Mouse (Mus musculus) CH12.LX (cell line): ENCODE results near the gene Gpr137. TPM values are rescaled to one million over a fixed set of nuclear protein-coding genes. Genes with fewer than 3 reads are reported as not detected.

ENCODE experiments used
- DNase-seq: peaks from one replicate; pipeline ENCODE4 v3.0.0-alpha.2; 2013; ENCODE audit errors: extremely low read depth
- H3K27ac ChIP-seq: 2 replicates; pipeline ENCODE4 v1.5.1; 2012; ENCODE audit warnings: low read depth, mild to moderate bottlenecking, control low read depth, moderate library complexity; ENCODE audit not compliant: insufficient read depth
- H3K27me3 ChIP-seq: replicated peaks from 2 replicates; pipeline ENCODE3; 2012; ENCODE audit warnings: inconsistent platforms
- H3K36me3 ChIP-seq, 2 experiments: replicated peaks in 1 of 2; 2 replicates each; pipeline versions ENCODE3 to v1.6.1; 2012; ENCODE audit warnings: inconsistent platforms in 1 of 2, low read length in 1 of 2, mild to moderate bottlenecking in 1 of 2, mixed read lengths in 1 of 2, moderate library complexity in 1 of 2; ENCODE audit not compliant: control insufficient read depth in 1 of 2, insufficient read depth in 1 of 2
- H3K4me1 ChIP-seq, 2 experiments: 2 replicates each; pipeline ENCODE4 v1.6.1; 2012; ENCODE audit warnings: inconsistent platforms in 1 of 2, moderate library complexity in 1 of 2; ENCODE audit not compliant: insufficient read depth in 2 of 2, control insufficient read depth in 1 of 2
- H3K4me2 ChIP-seq: 2 replicates; pipeline ENCODE4 v1.6.1; 2012; ENCODE audit warnings: low read depth, mild to moderate bottlenecking, control low read depth; ENCODE audit not compliant: poor library complexity, insufficient read depth, severe bottlenecking
- H3K4me3 ChIP-seq, 3 experiments: fragments of 150-350 bp in 1 of 3; sonication (generic) in 1 of 3; replicated peaks in 1 of 3; 2 replicates each; pipeline versions ENCODE3 to v1.5.1; 2011 to 2012; ENCODE audit warnings: low read depth in 2 of 3, low read length in 2 of 3, mild to moderate bottlenecking in 2 of 3, moderate library complexity in 2 of 3, control low read depth in 1 of 3, improper control_type of control experiment in 1 of 3, inconsistent platforms in 1 of 3, mixed read lengths in 1 of 3; ENCODE audit not compliant: poor library complexity in 1 of 3
- H3K79me2 ChIP-seq: replicated peaks from 2 replicates; pipeline ENCODE4 v1.6.1; 2012; ENCODE audit warnings: mild to moderate bottlenecking, moderate library complexity; ENCODE audit not compliant: control insufficient read depth, poor library complexity, insufficient read depth, severe bottlenecking; ENCODE audit errors: extremely low read depth
- H3K9ac ChIP-seq: 2 replicates; pipeline ENCODE4 v1.6.1; 2012; ENCODE audit warnings: low read depth, mild to moderate bottlenecking, control low read depth, moderate library complexity; ENCODE audit not compliant: insufficient read depth
- H3K9me3 ChIP-seq: replicated peaks from 2 replicates; pipeline ENCODE3; 2012; ENCODE audit warnings: low read length, inconsistent platforms, mixed read lengths
- CHD1 ChIP-seq: IDR thresholded peaks from 2 replicates; pipeline ENCODE4 v1.6.1; 2012; ENCODE audit warnings: low read depth, low read length, improper control_type of control experiment, inconsistent platforms
- CTCF ChIP-seq, 2 experiments: IDR thresholded peaks in 1 of 2; conservative IDR thresholded peaks in 1 of 2; 2 replicates each; pipeline ENCODE4 v1.5.1; 2011 to 2012; ENCODE audit warnings: low read depth in 2 of 2, low read length in 2 of 2, improper control_type of control experiment in 1 of 2, inconsistent platforms in 1 of 2, mild to moderate bottlenecking in 1 of 2, moderate library complexity in 1 of 2
- E2F4 ChIP-seq: IDR thresholded peaks from 2 replicates; pipeline ENCODE4 v1.6.1; 2011; ENCODE audit warnings: low read depth, low read length, improper control_type of control experiment; ENCODE audit not compliant: insufficient replicate concordance
- ELF1 ChIP-seq: IDR thresholded peaks from 2 replicates; pipeline ENCODE4 v1.6.1; 2014; ENCODE audit warnings: low read depth, mild to moderate bottlenecking, inconsistent platforms, low read length, improper control_type of control experiment
- ETS1 ChIP-seq: conservative IDR thresholded peaks from 2 replicates; pipeline ENCODE4 v1.6.1; 2012; ENCODE audit warnings: low read depth, mild to moderate bottlenecking, inconsistent platforms, low read length, improper control_type of control experiment, moderate library complexity
- JUND ChIP-seq: conservative IDR thresholded peaks from 2 replicates; pipeline ENCODE4 v1.6.1; 2011; ENCODE audit warnings: low read depth, low read length, improper control_type of control experiment
- MAFK ChIP-seq: IDR thresholded peaks from 2 replicates; pipeline ENCODE4 v1.6.1; 2011; ENCODE audit warnings: low read length, improper control_type of control experiment; ENCODE audit not compliant: insufficient replicate concordance
- MEF2A ChIP-seq: IDR thresholded peaks from 2 replicates; pipeline ENCODE4 v1.6.1; 2014; ENCODE audit warnings: low read depth, mild to moderate bottlenecking, inconsistent platforms, low read length, improper control_type of control experiment, borderline replicate concordance
- POLR2A ChIP-seq: IDR thresholded peaks from 2 replicates; pipeline ENCODE4 v1.6.1; 2011; ENCODE audit warnings: low read depth, mild to moderate bottlenecking, improper control_type of control experiment, low read length
- RAD21 ChIP-seq: IDR thresholded peaks from 2 replicates; pipeline ENCODE4 v1.6.1; 2011; ENCODE audit warnings: low read depth, mild to moderate bottlenecking, low read length, improper control_type of control experiment, moderate library complexity
- SMC3 ChIP-seq: IDR thresholded peaks from 2 replicates; pipeline ENCODE4 v1.6.1; 2011; ENCODE audit warnings: low read depth, low read length, improper control_type of control experiment
- TBP ChIP-seq: conservative IDR thresholded peaks from 2 replicates; pipeline ENCODE4 v1.6.1; 2011; ENCODE audit warnings: low read depth, low read length, improper control_type of control experiment
- ZMIZ1 ChIP-seq: IDR thresholded peaks from 2 replicates; pipeline ENCODE4 v1.6.1; 2012; ENCODE audit warnings: low read depth, mild to moderate bottlenecking, inconsistent platforms, low read length, improper control_type of control experiment
- dilution Hi-C: fragments of 300-500 bp; cut with MboI; formaldehyde crosslinking; loops from 2 replicates; pipeline ENCODE4 v1.14.3; 2020; ENCODE audit warnings: low sequenced_read_pairs; ENCODE audit not compliant: extremely low pct_unique_long_range_greater_than_20kb, extremely low pct_ligation_motif_present
- in situ Hi-C: fragments of 300-500 bp; cut with MboI; formaldehyde crosslinking; loops from 3 replicates; pipeline ENCODE4 v1.14.3; 2019; ENCODE audit warnings: low sequenced_read_pairs, low pct_ligation_motif_present, low pct_unique_long_range_greater_than_20kb, mixed read lengths
- polyA plus RNA-seq: library from polyadenylated mRNA; unstranded; fragments of >175 nt; gene quantifications from 2 replicates; pipeline ENCODE4 v1.2.1, GENCODE M21; 2012; ENCODE audit warnings: low read depth; ENCODE audit not compliant: insufficient read length
- total RNA-seq, 2 experiments: library from RNA; depleted of rRNA; stranded (reverse); fragments of 300-350 nt in 1 of 2; fragments of >200 nt in 1 of 2; gene quantifications; 2 replicates each; pipeline ENCODE4 v1.2.3; 2012 to 2014

Gene Gpr137
- total and polyA plus RNA-seq, 3 experiments = 8.8 to 18.1 (median 14.4) TPM

GRCm38 (mm10) chr19:6937541-6938465 is 4.5 kb downstream of the Gpr137 start:
- peaks cover 9 to 15% of the 10 kb centered on the region in 2 experiments for H3K4me1 ChIP-seq
- TF ChIP-seq ZMIZ1 (no peak), POLR2A (no peak), MEF2A (no peak), ELF1 (no peak), CTCF (conservative IDR thresholded peaks at IDR 0.05 in 1 of 2, IDR thresholded peaks at IDR 0.05 in 1 of 2; ENCODE audit: low read depth in 2 of 2, low read length in 2 of 2) (no peak)
- TF ChIP-seq, all 38 proteins: peak for 0
- Histone ChIP-seq H3K36me3 (peaks cover 0 to 11% of the 10 kb centered on the region in 2 experiments), H3K4me2 (no peak overlapping the region), H3K27me3 (no peaks in the 10 kb centered on the region), H3K79me2 (no peaks in the 10 kb centered on the region), H3K4me3 (no peak overlapping the region), H3K27ac (no peak overlapping the region), H3K9me3 (no peaks in the 10 kb centered on the region), H3K9ac (no peak overlapping the region)
- dilution Hi-C loops = no loop called here
- in situ Hi-C loops = loop anchor here (5.0 kb wide), 1 partner anchor 84 kb away; no protein-coding TSS in a partner anchor
- no peak for DNase-seq

- in situ Hi-C loops (loop anchor here (5.0 kb wide), 1 partner anchor 86 kb away; no protein-coding TSS in a partner anchor), dilution Hi-C loops (no loop called here)
- Histone ChIP-seq H3K27ac (no peak overlapping the region), H3K36me3 (peaks cover 0 to 11% of the 10 kb centered on the region in 2 experiments), H3K4me2 (no peak overlapping the region), H3K9me3 (no peaks in the 10 kb centered on the region), H3K9ac (no peak overlapping the region), H3K4me3 (no peak overlapping the region), H3K4me1 (peaks cover 7 to 12% of the 10 kb centered on the region in 2 experiments), H3K79me2 (no peaks in the 10 kb centered on the region), H3K27me3 (no peaks in the 10 kb centered on the region)
- peak; percentile 37 for DNase-seq
- no peak for TF ChIP-seq MAFK
- peak; percentile 43 for TF ChIP-seq RAD21
- TF ChIP-seq SMC3 = no peak
- TF ChIP-seq CTCF (conservative IDR thresholded peaks at IDR 0.05 in 1 of 2, IDR thresholded peaks at IDR 0.05 in 1 of 2; ENCODE audit: low read depth in 2 of 2, low read length in 2 of 2) = peak in 1 of 2 experiments; percentile 56; a peak in 3 of 4 replicates
Observed at GRCm38 (mm10) chr19:6936299-6936698, 6.0 kb downstream of the Gpr137 start.

DNA sequence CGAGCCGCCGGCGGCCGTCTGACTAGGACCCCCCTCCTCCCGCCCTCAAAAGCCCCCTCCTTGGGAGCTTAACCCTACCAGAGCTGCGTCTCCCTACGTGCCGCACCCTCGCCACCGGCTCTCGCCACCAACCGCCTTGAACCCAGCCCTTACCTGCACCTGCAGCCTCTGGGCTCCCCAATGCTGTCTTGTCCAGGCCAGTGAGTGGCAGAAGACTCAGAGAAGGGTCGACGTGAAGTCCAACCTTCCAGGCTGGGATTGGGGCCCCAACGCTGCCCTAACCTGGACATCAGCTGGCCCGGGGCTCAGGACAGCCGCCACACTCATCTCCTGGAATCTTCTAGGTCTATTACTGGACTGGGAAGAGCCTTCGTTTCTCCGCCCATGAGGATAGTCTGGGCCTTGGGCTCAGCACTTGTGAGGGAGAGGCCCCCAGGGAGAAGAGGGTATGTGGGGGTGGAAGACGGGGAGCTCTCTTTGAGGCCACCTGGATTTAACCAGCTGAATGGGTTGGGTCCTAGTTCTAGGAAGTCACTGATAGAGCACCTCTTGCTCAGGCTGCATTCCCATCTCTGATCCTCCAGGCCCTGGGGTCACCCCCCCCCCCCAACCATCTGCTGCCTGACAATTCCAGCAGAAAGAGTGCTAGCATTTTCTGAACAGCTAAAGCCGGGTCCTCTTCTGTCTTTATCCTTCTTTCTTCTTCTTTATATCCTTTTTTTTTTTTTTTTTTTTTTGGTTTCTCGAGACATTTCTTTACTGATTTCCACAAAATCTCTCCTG is 7.9 kb downstream of the Gpr137 start, which contains the start of gene Kcnk4:
Gene Kcnk4, minus strand, starts transcription at position 321 of the 783 bp plus-strand sequence.
- Histone ChIP-seq H3K4me2 (no peak within 1 kb of the TSS), H3K27ac (no peak within 1 kb of the TSS), H3K4me3 (no peak within 1 kb of the TSS), H3K9me3 (no peaks in the 10 kb centered on the region), H3K9ac (no peak within 1 kb of the TSS), H3K27me3 (no peaks in the 10 kb centered on the region), H3K36me3 (peaks cover 0 to 11% of the 10 kb centered on the region in 2 experiments), H3K79me2 (no peaks in the 10 kb centered on the region)
- DNase-seq = no peak
- in situ Hi-C loops = no loop called here
- dilution Hi-C loops = no loop called here
- TF ChIP-seq ETS1 (no peak), E2F4 (no peak), SMC3 (no peak), JUND (no peak), RAD21 (no peak), CHD1 (no peak), TBP (no peak)
- TF ChIP-seq, all 38 proteins: peak for 0
- H3K4me1 ChIP-seq = peaks cover 0 to 4% of the 10 kb centered on the region in 2 experiments; a peak in 2 of 4 replicates
